8 mouse cellular contexts compared by ENCODE assay signal in genomic region chr7:141443828-141444237, GRCm38 (mm10). TPM values are rescaled to one million over a fixed set of nuclear protein-coding genes. Genes with fewer than 3 reads are reported as not detected.
DNase-seq lines count a peak whose midpoint lies in the region; ATAC-seq and TF ChIP-seq lines count a peak whose summit lies in the region.

Gene Pidd1, minus strand, starts transcription at chr7:141444025.

- H3K4me1 ChIP-seq in forebrain, postnatal 0 days (ENCODE audit: insufficient read depth) = peaks cover 11% of the 10 kb centered on the region; the same call in 1 of the 2 replicates
- peaks cover 38% of the 10 kb centered on the region for H3K4me1 ChIP-seq in intestine, embryonic 15.5 days (replicated peaks)
- peaks cover 22% of the 10 kb centered on the region for H3K4me1 ChIP-seq in lung, embryonic 14.5 days (ENCODE audit: insufficient read depth)
- H3K4me1 ChIP-seq in small intestine, adult 2 months (ENCODE audit: control insufficient read depth, insufficient read depth, insufficient read length, low read length) = peaks cover 17% of the 10 kb centered on the region

- H3K9me3 ChIP-seq in forebrain, postnatal 0 days (ENCODE audit: low read length) = no peaks in the 10 kb centered on the region
- H3K9me3 ChIP-seq in intestine, embryonic 15.5 days = no peaks in the 10 kb centered on the region
- no peaks in the 10 kb centered on the region for H3K9me3 ChIP-seq in lung, embryonic 14.5 days (ENCODE audit: low read depth, low read length)

- H3K4me2 ChIP-seq in forebrain, postnatal 0 days (ENCODE audit: low read depth) = peak within 1 kb of the TSS; percentile 62
- H3K4me2 ChIP-seq in intestine, embryonic 15.5 days (replicated peaks) = peak within 1 kb of the TSS; percentile 88
- H3K4me2 ChIP-seq in lung, embryonic 14.5 days = peak within 1 kb of the TSS; percentile 90

- peak within 1 kb of the TSS; percentile 36 for H3K4me3 ChIP-seq in forebrain, postnatal 0 days (ENCODE audit: low read depth, low read length)
- peak within 1 kb of the TSS; percentile 53 for H3K4me3 ChIP-seq in intestine, embryonic 15.5 days (replicated peaks)
- peak within 1 kb of the TSS; percentile 55 for H3K4me3 ChIP-seq in lung, embryonic 14.5 days (ENCODE audit: low read depth, low read length)
- H3K4me3 ChIP-seq in small intestine, adult 2 months (ENCODE audit: low read depth, low read length) = peak within 1 kb of the TSS; percentile 82

- no peak for TF ChIP-seq CTCF in forebrain, postnatal 0 days (IDR thresholded peaks at IDR 0.05; ENCODE audit: low read depth)
- no peak for TF ChIP-seq CTCF in lung, embryonic 14.5 days (IDR thresholded peaks at IDR 0.05; ENCODE audit: low read depth)
- no peak for TF ChIP-seq CTCF in small intestine, adult 2 months (IDR thresholded peaks at IDR 0.05; ENCODE audit: extremely low read depth, insufficient read length, insufficient replicate concordance, low read depth, low read length)

- no peaks in the 10 kb centered on the region for H3K27me3 ChIP-seq in forebrain, postnatal 0 days (ENCODE audit: insufficient read depth, low read length)
- no peaks in the 10 kb centered on the region for H3K27me3 ChIP-seq in intestine, embryonic 15.5 days (replicated peaks)
- H3K27me3 ChIP-seq in lung, embryonic 14.5 days (ENCODE audit: insufficient read depth, low read length) = no peaks in the 10 kb centered on the region
- H3K27me3 ChIP-seq in small intestine, adult 2 months (ENCODE audit: control insufficient read depth, insufficient read depth, low read length) = no peaks in the 10 kb centered on the region

- under 1% methylated on average over 25 of the region's 25 CpGs for WGBS in forebrain, postnatal 0 days
- under 1% methylated on average over 25 of the region's 25 CpGs for WGBS in intestine, embryonic 15.5 days
- WGBS in lung, embryonic 14.5 days = under 1% methylated on average over 25 of the region's 25 CpGs
- WGBS in small intestine, adult 2 months = under 1% methylated on average over 25 of the region's 25 CpGs

- peaks cover 6% of the 10 kb centered on the region for H3K36me3 ChIP-seq in forebrain, postnatal 0 days (ENCODE audit: insufficient read depth)
- H3K36me3 ChIP-seq in intestine, embryonic 15.5 days = no peaks in the 10 kb centered on the region
- peaks cover 30% of the 10 kb centered on the region for H3K36me3 ChIP-seq in lung, embryonic 14.5 days (ENCODE audit: insufficient read depth)
- peaks cover 4% of the 10 kb centered on the region for H3K36me3 ChIP-seq in small intestine, adult 2 months (ENCODE audit: control insufficient read depth, insufficient read depth, low read length)

- ATAC-seq in forebrain, postnatal 0 days = peak; percentile 23; the same call in 1 of the 2 replicates
- peak; percentile 72 for ATAC-seq in intestine, embryonic 15.5 days
- peak; percentile 57 for ATAC-seq in lung, embryonic 14.5 days (ENCODE audit: insufficient read depth)

- H3K27ac ChIP-seq in forebrain, postnatal 0 days (ENCODE audit: low read depth, low read length) = no peak within 1 kb of the TSS
- H3K27ac ChIP-seq in intestine, embryonic 15.5 days = peak within 1 kb of the TSS; percentile 74
- H3K27ac ChIP-seq in lung, embryonic 14.5 days (ENCODE audit: low read depth) = peak within 1 kb of the TSS; percentile 62
- H3K27ac ChIP-seq in small intestine, adult 2 months (ENCODE audit: insufficient read depth, low read depth, low read length) = peak within 1 kb of the TSS; percentile 64

- peak; percentile 73 to 82 for DNase-seq in lung, adult 18-20 months
- DNase-seq in lung, postnatal 25 days (ENCODE audit: low spot score) = no peak
- peak; percentile 70 for DNase-seq in c-Kit-negative CD71-positive TER-119-positive erythroid progenitor cells, embryonic 14.5 days (ENCODE audit: low read depth, low spot score)
- peak; percentile 72 for DNase-seq in forebrain, postnatal 0 days
- DNase-seq in lung, embryonic 14.5 days = peak; percentile 92
- DNase-seq in layer of hippocampus, adult 9-10 months (ENCODE audit: low spot score) = no peak

- peak; percentile 43; the same call in 1 of the 2 replicates for TF ChIP-seq POLR2A in small intestine, adult 2 months (IDR thresholded peaks at IDR 0.05; ENCODE audit: low read depth, low read length)

- H3K9ac ChIP-seq in forebrain, postnatal 0 days = peak within 1 kb of the TSS; percentile 37
- peak within 1 kb of the TSS; percentile 69 for H3K9ac ChIP-seq in intestine, embryonic 15.5 days
- peak within 1 kb of the TSS; percentile 65 for H3K9ac ChIP-seq in lung, embryonic 14.5 days

RNA-seq across cellular contexts. Expression of gene Pidd1, which starts in this region (rescaled TPM):
- 2.0 and 2.2 TPM in 2 replicates for total RNA-seq in forebrain, postnatal 0 days (2014; rRNA removed)
- polyA plus RNA-seq in forebrain, postnatal 0 days (2015; fragmentation: Nextera tagmentation; extraction: Ambion mirVana) = 2.3 and 2.4 TPM in 2 replicates
- 7.6 and 9.6 TPM in 2 replicates for polyA plus RNA-seq in intestine, embryonic 15.5 days (2015; fragmentation: Nextera tagmentation; extraction: Ambion mirVana)
- polyA plus RNA-seq in lung, embryonic 14.5 days (2014; fragmentation: Nextera tagmentation; extraction: Ambion mirVana) = 12.6 and 14.2 TPM in 2 replicates
- polyA plus RNA-seq in small intestine, adult 2 months (2012; rRNA removed) = 5.8 and 13.9 TPM in 2 replicates

Comparison
In these comparisons a context has a peak if more than half of its experiments do, and no peak if none do; other contexts are left out.
1. DNase-seq: peak in lung, adult 18-20 months (2 of 2), c-Kit-negative CD71-positive TER-119-positive erythroid progenitor cells, embryonic 14.5 days (single experiment), forebrain, postnatal 0 days (single experiment) and lung, embryonic 14.5 days (single experiment); none in lung, postnatal 25 days (single experiment) and layer of hippocampus, adult 9-10 months (single experiment).
2. Peak in every context shown above with its lines, with median percentiles within 50 percentile points of each other: ATAC-seq, H3K4me2 ChIP-seq, H3K4me3 ChIP-seq and H3K9ac ChIP-seq.